Mouse (Mus musculus): Measurements from ENCODE around the gene Klk15. TPM values are rescaled to one million over a fixed set of nuclear protein-coding genes. Genes with fewer than 3 reads are reported as not detected.
"Not testable (repeated sequence)": the region's sequence is repeated elsewhere in the genome, so short reads cannot be mapped to it uniquely, and the experiment has no call there.

Gene Klk15
- polyA plus RNA-seq, 1 experiment from 2014 or later: not detected

GRCm38 (mm10) chr7:43932337-43932736 is 1.2 kb upstream of the Klk15 start:
- WGBS: 64% methylated on average over 4 of the region's 4 CpGs
- DNase-seq (ENCODE audit: extremely low spot score, low spot score): no peak
- Histone ChIP-seq H3K27me3 (ENCODE audit: poor library complexity, severe bottlenecking) (no peaks in the 10 kb centered on the region), H3K4me1 (no peaks in the 10 kb centered on the region), H3K36me3 (replicated peaks) (no peaks in the 10 kb centered on the region), H3K9me3 (no peaks in the 10 kb centered on the region), H3K27ac (no peak overlapping the region), H3K4me3 (no peak overlapping the region)

GRCm38 (mm10) chr7:43934747-43935146 is 1.2 kb downstream of the Klk15 start:
- 71% methylated on average over 3 of the region's 3 CpGs for WGBS
- Histone ChIP-seq H3K9me3 (no peaks in the 10 kb centered on the region), H3K4me1 (no peaks in the 10 kb centered on the region), H3K4me3 (no peak overlapping the region), H3K27ac (no peak overlapping the region), H3K36me3 (replicated peaks) (no peaks in the 10 kb centered on the region), H3K27me3 (ENCODE audit: poor library complexity, severe bottlenecking) (no peaks in the 10 kb centered on the region)
- DNase-seq (ENCODE audit: extremely low spot score, low spot score): no peak

- no peaks in the 10 kb centered on the region for H3K9me3 ChIP-seq
- no peaks in the 10 kb centered on the region for H3K36me3 ChIP-seq (replicated peaks)
- 86% methylated on average over 14 of the region's 14 CpGs for WGBS
- no peaks in the 10 kb centered on the region for H3K4me1 ChIP-seq
- no peak for DNase-seq (ENCODE audit: extremely low spot score, low spot score)
- H3K27ac ChIP-seq: no peak overlapping the region
- H3K27me3 ChIP-seq (ENCODE audit: poor library complexity, severe bottlenecking): no peaks in the 10 kb centered on the region
- H3K4me3 ChIP-seq: no peak overlapping the region
Observed at GRCm38 (mm10) chr7:43936551-43936950, 3.0 kb downstream of the Klk15 start.

GRCm38 (mm10) chr7:43942293-43942692 is 8.8 kb downstream of the Klk15 start:
- H3K9me3 ChIP-seq; H3K27ac ChIP-seq; H3K4me3 ChIP-seq; H3K27me3 ChIP-seq (ENCODE audit: poor library complexity, severe bottlenecking); DNase-seq (ENCODE audit: extremely low spot score, low spot score); H3K4me1 ChIP-seq; H3K36me3 ChIP-seq (replicated peaks): not testable (repeated sequence)
- 86% methylated on average over 3 of the region's 3 CpGs for WGBS

GRCm38 (mm10) chr7:43944727-43945264 is 11.3 kb downstream of the Klk15 start:
- WGBS: 88% methylated on average over 3 of the region's 3 CpGs
- H3K27ac ChIP-seq: no peak overlapping the region

GRCm38 (mm10) chr7:43950364-43950763 is 16.8 kb downstream of the Klk15 start, which contains the start of gene Klk1b8:
Klk1b8 (plus strand) TSS chr7:43950664.
- Histone ChIP-seq H3K27ac (no peak within 1 kb of the TSS), H3K27me3 (ENCODE audit: poor library complexity, severe bottlenecking) (no peaks in the 10 kb centered on the region), H3K4me1 (no peaks in the 10 kb centered on the region), H3K36me3 (replicated peaks) (no peaks in the 10 kb centered on the region), H3K4me3 (no peak within 1 kb of the TSS), H3K9me3 (no peaks in the 10 kb centered on the region)
- no peak for DNase-seq (ENCODE audit: extremely low spot score, low spot score)
- 86% methylated on average over 2 of the region's 2 CpGs for WGBS

More at GRCm38 (mm10) chr7:43944727-43945264, 11.3 kb downstream of the Klk15 start:
- Histone ChIP-seq H3K36me3 (replicated peaks) (no peaks in the 10 kb centered on the region), H3K27me3 (ENCODE audit: poor library complexity, severe bottlenecking) (no peaks in the 10 kb centered on the region), H3K9me3 (no peaks in the 10 kb centered on the region), H3K4me1 (no peaks in the 10 kb centered on the region), H3K4me3 (no peak overlapping the region)
- no peak for DNase-seq (ENCODE audit: extremely low spot score, low spot score)

- no peak for DNase-seq (ENCODE audit: extremely low spot score, low spot score)
- H3K27ac ChIP-seq: no peak overlapping the region
- no peaks in the 10 kb centered on the region for H3K4me1 ChIP-seq
- H3K4me3 ChIP-seq: no peak overlapping the region
- 78% methylated on average over 4 of the region's 4 CpGs for WGBS
- H3K27me3 ChIP-seq (ENCODE audit: poor library complexity, severe bottlenecking): no peaks in the 10 kb centered on the region
- no peaks in the 10 kb centered on the region for H3K9me3 ChIP-seq
- no peaks in the 10 kb centered on the region for H3K36me3 ChIP-seq (replicated peaks)
Observed at GRCm38 (mm10) chr7:43952703-43953102, 19.2 kb downstream of the Klk15 start.

GRCm38 (mm10) chr7:43966451-43966850 is 32.9 kb downstream of the Klk15 start, which contains the start of gene Klk1b1:
Klk1b1 (plus strand) TSS chr7:43966751.
- DNase-seq (ENCODE audit: extremely low spot score, low spot score): no peak
- H3K9me3 ChIP-seq: no peaks in the 10 kb centered on the region
- WGBS: 73% methylated on average over 3 of the region's 3 CpGs
- no peaks in the 10 kb centered on the region for H3K4me1 ChIP-seq
- no peak within 1 kb of the TSS for H3K4me3 ChIP-seq
- H3K27ac ChIP-seq: no peak within 1 kb of the TSS
- no peaks in the 10 kb centered on the region for H3K27me3 ChIP-seq (ENCODE audit: poor library complexity, severe bottlenecking)
- H3K36me3 ChIP-seq (replicated peaks): no peaks in the 10 kb centered on the region

- H3K9me3 ChIP-seq: no peaks in the 10 kb centered on the region
- no peaks in the 10 kb centered on the region for H3K4me1 ChIP-seq
- no peak for DNase-seq (ENCODE audit: extremely low spot score, low spot score)
- no peak overlapping the region for H3K4me3 ChIP-seq
- H3K27ac ChIP-seq: no peak overlapping the region
- H3K27me3 ChIP-seq (ENCODE audit: poor library complexity, severe bottlenecking): no peaks in the 10 kb centered on the region
- no peaks in the 10 kb centered on the region for H3K36me3 ChIP-seq (replicated peaks)
- 84% methylated on average over 3 of the region's 3 CpGs for WGBS
Observed at GRCm38 (mm10) chr7:43967058-43967457, 33.5 kb downstream of the Klk15 start.

GRCm38 (mm10) chr7:43967612-43968011 is 34.1 kb downstream of the Klk15 start:
- Histone ChIP-seq H3K4me3 (no peak overlapping the region), H3K9me3 (no peaks in the 10 kb centered on the region), H3K4me1 (no peaks in the 10 kb centered on the region), H3K27me3 (ENCODE audit: poor library complexity, severe bottlenecking) (no peaks in the 10 kb centered on the region), H3K36me3 (replicated peaks) (no peaks in the 10 kb centered on the region), H3K27ac (no peak overlapping the region)
- 86% methylated on average over 2 of the region's 2 CpGs for WGBS
- DNase-seq (ENCODE audit: extremely low spot score, low spot score): no peak

GRCm38 (mm10) chr7:43975761-43976160 is 42.2 kb downstream of the Klk15 start, which contains the start of gene Klk1b9:
Klk1b9 (plus strand) TSS chr7:43976061.
- not testable (repeated sequence) for H3K36me3 ChIP-seq (replicated peaks); DNase-seq (ENCODE audit: extremely low spot score, low spot score); H3K4me1 ChIP-seq; H3K27me3 ChIP-seq (ENCODE audit: poor library complexity, severe bottlenecking); H3K27ac ChIP-seq; H3K4me3 ChIP-seq; H3K9me3 ChIP-seq
- 76% methylated on average over 1 of the region's 1 CpGs for WGBS

GRCm38 (mm10) chr7:43985657-43986056 is 52.1 kb downstream of the Klk15 start:
- no peaks in the 10 kb centered on the region for H3K27me3 ChIP-seq (ENCODE audit: poor library complexity, severe bottlenecking)
- H3K36me3 ChIP-seq (replicated peaks): no peaks in the 10 kb centered on the region
- H3K4me1 ChIP-seq: no peaks in the 10 kb centered on the region
- DNase-seq (ENCODE audit: extremely low spot score, low spot score): no peak
- no peak overlapping the region for H3K27ac ChIP-seq
- no peak overlapping the region for H3K4me3 ChIP-seq
- H3K9me3 ChIP-seq: no peaks in the 10 kb centered on the region

Measured in forebrain, embryonic 10.5 days (tissue).